Mouse (Mus musculus): ENCODE results near the gene Osbpl3.

DNA sequence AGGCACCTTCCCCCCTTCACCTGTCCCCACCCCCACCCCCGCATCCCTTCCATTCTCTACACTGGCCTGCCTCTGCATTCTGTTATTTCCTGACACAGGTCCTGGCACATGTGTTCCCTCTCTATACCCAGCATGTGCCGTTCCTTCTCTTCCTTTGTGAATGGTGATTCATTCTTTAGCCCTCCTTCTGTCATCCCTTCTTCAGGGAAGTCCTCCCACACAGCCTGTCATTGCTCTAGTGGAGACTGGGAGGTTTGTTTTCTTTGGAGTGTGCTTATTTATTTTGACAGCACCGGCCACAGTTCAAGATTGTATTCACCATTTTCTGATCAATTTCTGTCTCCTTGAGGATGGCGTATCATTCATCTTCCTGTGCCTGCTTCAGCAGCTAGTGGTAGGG, 6.0 kb upstream of the Osbpl3 start:
- TF ChIP-seq CTCF (IDR thresholded peaks at IDR 0.05; ENCODE audit: control insufficient read depth, insufficient read depth, insufficient replicate concordance, low read depth, low read length) (no peak), POLR2A (IDR thresholded peaks at IDR 0.05; ENCODE audit: control insufficient read depth, low read depth, low read length) (no peak)
